Mouse (Mus musculus): ENCODE measurements around the gene Gpbar1. TPM values are rescaled to one million over a fixed set of nuclear protein-coding genes. Genes with fewer than 3 reads are reported as not detected.
"Not testable (repeated sequence)": the region's sequence is repeated elsewhere in the genome, so short reads cannot be mapped to it uniquely, and the experiment has no call there.

Gene Gpbar1
- polyA plus RNA-seq, 1 experiment from 2014 or later = not detected

DNA sequence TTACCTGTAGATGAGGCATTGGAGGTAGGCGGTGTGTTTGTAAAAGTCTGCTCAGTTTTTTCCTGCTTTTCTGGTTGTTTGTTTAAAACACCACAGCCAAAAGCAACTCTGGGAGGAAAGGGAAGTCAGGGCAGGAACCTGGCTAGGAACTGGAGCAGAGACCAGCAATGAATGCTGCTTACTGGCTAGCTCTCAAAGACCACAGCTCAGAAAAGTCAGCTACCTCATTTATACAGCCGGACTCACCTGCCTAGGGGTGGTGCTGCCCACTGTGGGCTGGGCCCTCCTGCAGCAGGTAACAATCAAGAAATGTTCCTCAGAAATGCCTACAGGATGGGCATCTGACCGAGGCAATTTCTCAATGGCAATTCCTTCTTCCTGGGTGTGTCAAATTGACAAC, 36.4 kb downstream of the Gpbar1 start:
- Histone ChIP-seq H3K9me3 (no peaks in the 10 kb centered on the region), H3K27ac (replicated peaks) (no peak overlapping the region), H3K9ac (no peak overlapping the region), H3K4me3 (no peak overlapping the region), H3K4me2 (no peak overlapping the region), H3K36me3 (no peaks in the 10 kb centered on the region), H3K4me1 (replicated peaks) (no peaks in the 10 kb centered on the region), H3K27me3 (no peaks in the 10 kb centered on the region)
- no peak for ATAC-seq (ENCODE audit: low FRiP score, low read depth)
- 93% methylated on average over 3 of the region's 3 CpGs for WGBS

DNA sequence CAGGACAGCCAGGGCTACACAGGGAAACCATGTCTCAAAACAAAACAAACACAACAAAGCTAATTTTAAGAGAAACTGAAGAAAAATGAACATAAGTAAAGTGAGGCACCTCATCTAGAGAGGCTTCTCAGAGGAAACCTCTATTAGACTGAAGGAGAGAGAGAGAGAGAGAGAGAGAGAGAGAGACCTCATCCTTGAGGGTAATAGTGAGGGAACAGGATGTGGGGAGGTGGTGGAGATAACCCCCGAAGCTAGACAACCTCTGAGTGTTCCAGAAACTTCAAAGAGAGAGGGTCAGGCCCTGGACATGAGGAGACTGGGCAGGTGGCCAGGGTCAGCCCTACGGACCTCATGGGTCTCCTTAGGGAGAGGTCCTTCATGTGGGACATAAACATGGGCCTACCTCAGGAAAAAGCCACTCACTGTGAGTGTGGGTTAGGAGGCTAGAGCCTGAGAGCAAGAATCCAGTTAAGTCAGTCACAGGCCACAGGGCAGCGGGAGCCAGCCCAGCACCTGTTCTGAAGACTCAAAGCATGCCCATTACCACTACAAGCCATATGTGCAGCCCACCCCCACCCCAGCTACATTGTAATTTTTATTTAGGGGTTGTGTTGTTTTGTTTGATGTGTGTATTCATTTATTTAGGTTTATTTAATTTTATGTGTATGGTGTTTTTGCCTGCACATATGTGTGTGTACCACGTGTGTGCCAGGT, 37.9 kb downstream of the Gpbar1 start:
- no peak overlapping the region for H3K9ac ChIP-seq
- 83% methylated on average over 4 of the region's 4 CpGs for WGBS
- H3K27me3 ChIP-seq = no peaks in the 10 kb centered on the region
- H3K36me3 ChIP-seq = no peaks in the 10 kb centered on the region
- H3K9me3 ChIP-seq = no peaks in the 10 kb centered on the region
- no peaks in the 10 kb centered on the region for H3K4me1 ChIP-seq (replicated peaks)
- no peak for ATAC-seq (ENCODE audit: low FRiP score, low read depth)
- no peak overlapping the region for H3K27ac ChIP-seq (replicated peaks)
- H3K4me2 ChIP-seq = no peak overlapping the region
- no peak overlapping the region for H3K4me3 ChIP-seq

DNA sequence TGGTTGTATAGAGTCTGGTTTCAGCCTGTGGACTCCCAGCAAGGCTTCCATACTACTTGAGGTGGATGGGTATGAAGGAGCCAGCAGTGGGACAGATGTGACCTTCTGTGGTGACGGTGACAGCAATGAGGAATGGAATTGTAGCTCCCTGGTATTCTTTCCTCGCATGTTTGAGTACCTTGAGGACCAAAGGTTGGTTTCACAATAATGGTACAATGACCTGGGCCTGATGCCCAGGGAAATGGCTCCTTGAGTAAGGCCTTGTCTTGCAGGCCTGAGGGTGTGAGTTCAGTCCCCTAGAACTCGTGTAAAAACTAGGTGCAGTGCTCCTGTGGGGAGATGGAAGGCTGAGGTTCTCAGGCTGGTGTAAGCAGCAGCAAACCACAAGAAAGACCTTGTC, 40.4 kb downstream of the Gpbar1 start:
- no peak overlapping the region for H3K9ac ChIP-seq
- WGBS = 87% methylated on average over 3 of the region's 3 CpGs
- no peaks in the 10 kb centered on the region for H3K36me3 ChIP-seq
- H3K27ac ChIP-seq (replicated peaks) = no peak overlapping the region
- H3K4me2 ChIP-seq = no peak overlapping the region
- no peaks in the 10 kb centered on the region for H3K4me1 ChIP-seq (replicated peaks)
- no peak for ATAC-seq (ENCODE audit: low FRiP score, low read depth)
- H3K27me3 ChIP-seq = no peaks in the 10 kb centered on the region
- H3K9me3 ChIP-seq = no peaks in the 10 kb centered on the region
- H3K4me3 ChIP-seq = no peak overlapping the region

DNA sequence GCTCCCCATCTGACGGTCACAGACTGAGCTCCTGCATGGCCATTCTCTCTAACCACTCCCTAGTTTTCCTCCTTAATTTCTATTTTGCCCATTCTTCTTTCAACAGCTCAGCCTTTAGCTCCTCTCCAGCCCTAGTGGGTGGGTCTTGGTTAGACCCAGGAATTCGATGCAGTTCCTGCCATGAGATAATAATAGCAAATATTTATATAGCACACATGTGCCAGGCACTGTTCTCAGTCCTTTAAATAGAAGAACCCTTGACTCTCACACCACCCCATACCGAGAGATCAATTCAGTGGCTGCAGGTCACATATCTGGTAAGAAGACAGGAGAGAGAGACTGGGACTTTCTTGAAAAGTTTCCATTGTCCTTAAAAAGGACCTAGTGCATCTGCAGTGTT, 43.0 kb downstream of the Gpbar1 start:
- no peak overlapping the region for H3K9ac ChIP-seq
- no peak for ATAC-seq (ENCODE audit: low FRiP score, low read depth)
- no peak overlapping the region for H3K4me3 ChIP-seq
- no peak overlapping the region for H3K27ac ChIP-seq (replicated peaks)
- WGBS = 84% methylated on average over 3 of the region's 3 CpGs
- H3K27me3 ChIP-seq = no peaks in the 10 kb centered on the region
- no peaks in the 10 kb centered on the region for H3K36me3 ChIP-seq
- H3K4me1 ChIP-seq (replicated peaks) = no peaks in the 10 kb centered on the region
- no peak overlapping the region for H3K4me2 ChIP-seq
- H3K9me3 ChIP-seq = no peaks in the 10 kb centered on the region

DNA sequence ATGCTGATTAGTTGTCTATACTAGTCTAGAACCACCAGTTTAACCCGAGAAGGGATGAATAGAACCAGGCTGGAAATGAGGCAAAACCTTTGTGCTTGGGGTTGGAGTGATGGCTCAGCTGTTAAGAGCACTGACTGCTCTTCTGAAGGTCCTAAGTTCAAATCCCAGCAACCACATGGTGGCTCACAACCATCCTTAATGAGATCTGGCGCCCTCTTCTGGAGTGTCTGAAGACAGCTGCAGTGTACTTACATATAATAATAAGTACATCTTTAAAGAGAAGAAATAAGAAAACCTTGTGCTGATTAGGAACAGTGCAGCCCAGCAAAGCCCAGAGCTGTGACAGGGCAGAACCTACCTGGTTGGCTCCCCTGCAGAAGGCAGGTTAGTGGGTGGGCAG, 48.6 kb downstream of the Gpbar1 start:
- not testable (repeated sequence) for H3K27me3 ChIP-seq; H3K36me3 ChIP-seq; H3K27ac ChIP-seq (replicated peaks); H3K4me3 ChIP-seq; H3K9me3 ChIP-seq; ATAC-seq (ENCODE audit: low FRiP score, low read depth); H3K9ac ChIP-seq; H3K4me2 ChIP-seq
- 76% methylated on average over 2 of the region's 2 CpGs for WGBS
- peaks cover 14% of the 10 kb centered on the region; the same call in 1 of the 2 replicates for H3K4me1 ChIP-seq (replicated peaks)

Other genes with a start within 250 kb of the Gpbar1 start
- 13.5 and 14.0 TPM in 2 replicates for gene Tns1, start 154.1 kb upstream of the Gpbar1 start, polyA plus RNA-seq (2015; fragmentation: Nextera tagmentation; extraction: Ambion mirVana)
- 0.24 and 0.30 TPM in 2 replicates for gene Rufy4, start 153.0 kb upstream of the Gpbar1 start, polyA plus RNA-seq (2015; fragmentation: Nextera tagmentation; extraction: Ambion mirVana)
- 0.05 and 0.12 TPM in 2 replicates for gene Cxcr2, start 124.6 kb upstream of the Gpbar1 start, polyA plus RNA-seq (2015; fragmentation: Nextera tagmentation; extraction: Ambion mirVana)
- gene Cxcr1, start 83.9 kb upstream of the Gpbar1 start, polyA plus RNA-seq (2015; fragmentation: Nextera tagmentation; extraction: Ambion mirVana) = not detected in 2 replicates
- 381 and 397 TPM in 2 replicates for gene Arpc2, start 42.5 kb upstream of the Gpbar1 start, polyA plus RNA-seq (2015; fragmentation: Nextera tagmentation; extraction: Ambion mirVana)
- gene Aamp, start 6.2 kb downstream of the Gpbar1 start, polyA plus RNA-seq (2015; fragmentation: Nextera tagmentation; extraction: Ambion mirVana) = 212 and 217 TPM in 2 replicates
- 137 and 144 TPM in 2 replicates for gene Pnkd, start 6.4 kb downstream of the Gpbar1 start, polyA plus RNA-seq (2015; fragmentation: Nextera tagmentation; extraction: Ambion mirVana)
- gene Tmbim1, start 27.1 kb downstream of the Gpbar1 start, polyA plus RNA-seq (2015; fragmentation: Nextera tagmentation; extraction: Ambion mirVana) = 11.1 and 11.5 TPM in 2 replicates
- gene Catip, start 83.6 kb downstream of the Gpbar1 start, polyA plus RNA-seq (2015; fragmentation: Nextera tagmentation; extraction: Ambion mirVana) = 1.1 and 2.4 TPM in 2 replicates
- 2.9 and 3.4 TPM in 2 replicates for gene Slc11a1, start 96.6 kb downstream of the Gpbar1 start, polyA plus RNA-seq (2015; fragmentation: Nextera tagmentation; extraction: Ambion mirVana)
- gene Ctdsp1, start 113.0 kb downstream of the Gpbar1 start, polyA plus RNA-seq (2015; fragmentation: Nextera tagmentation; extraction: Ambion mirVana) = 19.3 and 19.5 TPM in 2 replicates
- 0.12 and 0.24 TPM in 2 replicates for gene Vil1, start 130.8 kb downstream of the Gpbar1 start, polyA plus RNA-seq (2015; fragmentation: Nextera tagmentation; extraction: Ambion mirVana)
- gene Cnot9, start 227.5 kb downstream of the Gpbar1 start, polyA plus RNA-seq (2015; fragmentation: Nextera tagmentation; extraction: Ambion mirVana) = 48.7 and 51.1 TPM in 2 replicates

Measured in hindbrain, embryonic 15.5 days (tissue).